Mouse (Mus musculus): ENCODE data around the gene Ctsj.

- TF ChIP-seq POLR2A (IDR thresholded peaks at IDR 0.05; ENCODE audit: borderline replicate concordance, control insufficient read depth, low read depth, low read length) (no peak), CTCF (IDR thresholded peaks at IDR 0.05; ENCODE audit: control insufficient read depth, insufficient read depth, low read length) (no peak)
Observed at GRCm38 (mm10) chr13:61010171-61010570, 4.4 kb upstream of the Ctsj start.
